Mouse (Mus musculus) gastrocnemius, postnatal 14 days (tissue): ENCODE measurements around the gene Ankrd39. TPM values are rescaled to one million over a fixed set of nuclear protein-coding genes. Genes with fewer than 3 reads are reported as not detected.

ENCODE experiments used
- DNase-seq: peaks from one replicate; pipeline ENCODE4 v3.0.0; 2021; ENCODE audit warnings: mixed read lengths
- intact Hi-C: fragments of 180-260 bp; cut with DNase I; formaldehyde crosslinking; loops from one replicate; pipeline ENCODE4 v1.15.1; 2025; ENCODE audit warnings: low total_unique reads
- total RNA-seq, 2 experiments: library from RNA; stranded (reverse); gene quantifications; 2 replicates each; pipeline ENCODE4 v1.2.3; 2021

Gene Ankrd39
- total RNA-seq, 2 experiments from 2014 or later: 5.7 to 9.6 TPM

DNA sequence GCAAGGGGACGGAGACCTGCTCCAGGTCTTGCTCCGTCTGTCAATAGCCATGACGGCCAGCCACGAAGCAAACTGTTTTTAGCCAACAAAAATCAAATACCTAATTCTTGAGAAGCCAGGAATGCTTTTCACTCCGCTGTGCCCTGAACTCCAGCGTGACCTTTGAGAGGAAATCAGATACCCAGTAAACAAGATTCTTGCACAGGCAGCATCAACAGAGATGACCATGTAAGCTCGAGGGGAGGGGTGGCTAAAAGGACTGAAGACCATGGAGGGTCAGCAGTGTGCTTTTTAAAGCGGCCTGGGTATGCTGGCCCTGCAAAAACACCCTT is 10.9 kb downstream of the Ankrd39 start:
- no peak for DNase-seq
- intact Hi-C loops: no loop called here

DNA sequence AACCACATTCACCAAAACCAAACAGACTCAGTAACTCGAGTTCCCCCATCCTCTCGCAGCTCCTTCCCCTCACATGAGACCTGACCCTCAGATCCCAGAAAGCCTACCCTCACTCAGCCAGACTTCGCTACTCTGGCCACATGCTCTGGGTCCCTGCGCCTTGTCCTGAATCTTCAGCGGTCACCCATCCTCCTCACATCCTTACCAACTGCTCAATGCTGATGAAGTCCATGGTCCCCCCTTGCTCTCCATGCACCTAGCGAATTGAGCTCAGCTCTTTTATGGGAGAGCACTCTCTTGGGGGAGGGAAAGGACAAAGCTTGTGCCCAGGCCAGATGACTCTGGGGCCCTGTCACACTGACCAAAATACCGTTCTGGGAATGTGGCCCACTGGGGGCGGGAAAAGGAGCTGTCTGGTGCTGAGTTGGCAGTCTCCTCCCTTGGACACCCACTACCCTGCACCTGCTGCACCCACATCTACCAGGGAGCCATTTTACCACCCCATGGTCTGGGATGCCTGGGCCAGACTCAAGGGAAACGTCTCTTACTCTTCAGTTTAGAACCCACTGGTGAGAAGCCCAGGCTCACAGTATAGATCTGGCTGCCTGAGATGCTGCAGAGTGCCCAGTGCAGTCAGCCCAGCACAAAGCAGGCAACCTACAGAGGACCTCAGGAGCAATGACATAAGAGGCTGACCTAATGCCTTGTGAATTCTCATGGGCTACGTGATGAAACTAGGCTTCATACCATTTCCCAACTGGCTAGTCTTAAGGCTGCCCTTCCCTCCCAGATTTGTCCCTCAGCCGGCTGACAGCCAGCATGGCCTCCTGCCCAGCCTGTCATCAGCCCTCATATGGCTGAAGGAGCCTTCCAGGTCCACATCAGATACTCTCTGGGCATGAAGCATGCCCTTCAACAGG is 11.5 kb downstream of the Ankrd39 start:
- intact Hi-C loops: no loop called here
- DNase-seq: peak; percentile 83

DNA sequence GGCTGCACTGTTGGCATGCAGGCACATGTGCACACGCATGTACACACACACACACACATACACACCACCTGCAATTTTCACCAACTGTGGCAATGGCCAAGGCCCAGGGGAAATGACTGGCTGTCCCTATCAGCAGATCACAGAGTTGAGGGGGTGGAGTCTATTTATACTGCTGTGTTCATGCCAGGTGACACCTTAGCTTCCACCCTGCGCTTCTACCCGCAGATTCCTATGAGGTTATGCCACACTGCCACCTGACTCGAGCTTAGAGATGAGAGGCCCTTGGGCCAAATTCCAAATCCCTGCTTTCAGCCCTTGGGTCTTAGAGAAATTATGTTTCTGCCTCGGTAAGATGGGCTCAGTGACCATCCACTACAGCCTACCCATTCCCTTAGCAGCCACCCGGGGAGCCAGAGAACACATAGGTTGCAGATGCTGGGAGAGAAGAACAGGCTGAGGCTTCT is 12.6 kb downstream of the Ankrd39 start:
- intact Hi-C loops: no loop called here
- no peak for DNase-seq

DNA sequence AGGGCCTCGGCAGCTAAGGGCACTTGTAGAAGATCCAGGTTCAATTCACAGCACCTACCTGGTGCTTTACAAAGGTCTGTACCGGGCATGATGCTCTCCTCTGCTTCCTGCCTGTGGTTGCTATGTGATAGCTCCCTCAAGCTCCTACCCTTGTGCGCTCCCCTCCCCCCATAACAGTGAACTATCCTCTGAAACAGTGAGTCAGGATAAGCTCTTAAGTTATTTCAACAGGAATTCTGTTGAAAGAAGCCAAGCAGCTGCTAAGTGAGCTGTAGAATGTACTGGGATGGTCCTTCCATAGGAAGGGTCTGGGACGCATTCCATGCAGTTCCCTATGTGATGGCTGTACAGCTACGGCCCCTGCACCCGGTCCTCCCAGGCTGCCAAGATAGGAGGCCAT is 13.7 kb downstream of the Ankrd39 start:
- intact Hi-C loops: no loop called here

GRCm38 (mm10) chr1:36531461-36531860 is 15.8 kb downstream of the Ankrd39 start:
- intact Hi-C loops: no loop called here
- DNase-seq: no peak

More for the DNA sequence above, 13.7 kb downstream of the Ankrd39 start:
- DNase-seq: no peak

DNA sequence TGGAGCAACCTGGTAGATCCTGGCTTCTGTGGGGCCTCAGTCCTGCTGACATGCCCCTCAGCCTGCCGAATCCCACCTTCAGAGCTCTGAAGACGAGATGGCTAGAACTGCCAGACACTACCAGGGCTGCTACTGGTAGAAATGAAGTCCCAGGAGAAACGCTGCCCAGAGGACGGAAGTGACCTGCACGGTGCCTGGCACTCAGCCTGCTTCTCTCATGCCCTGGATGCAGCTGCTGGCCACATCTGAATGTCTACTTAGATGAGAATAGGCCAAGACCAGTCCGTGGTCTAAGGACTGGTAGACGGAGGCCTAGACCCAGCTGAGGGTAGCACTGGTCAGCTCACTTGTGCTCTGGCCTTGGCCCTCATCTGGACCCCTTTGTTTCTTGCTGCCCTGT is 16.3 kb downstream of the Ankrd39 start:
- intact Hi-C loops: no loop called here
- DNase-seq: no peak

GRCm38 (mm10) chr1:36530485-36530884 is 16.8 kb downstream of the Ankrd39 start:
- DNase-seq: no peak
- intact Hi-C loops: no loop called here

DNA sequence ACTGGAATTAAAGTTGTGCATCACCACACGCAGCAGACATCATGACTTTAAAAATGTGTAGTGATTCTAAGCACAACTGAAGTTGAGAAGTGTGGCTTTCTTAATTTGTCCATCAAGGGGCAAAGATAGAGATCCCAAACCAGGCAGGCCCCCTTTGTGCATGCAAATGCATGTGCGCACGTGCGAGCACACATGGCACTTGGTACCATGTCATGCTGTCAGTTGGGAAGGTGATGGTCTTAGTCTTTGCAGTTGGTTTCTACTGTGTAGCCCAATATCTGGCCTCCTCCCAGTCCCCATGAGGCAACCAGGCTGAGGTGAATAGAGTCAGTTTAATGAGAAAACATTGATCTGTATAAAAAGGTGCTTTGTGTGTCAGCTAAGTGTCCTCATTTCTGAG is 17.4 kb downstream of the Ankrd39 start:
- intact Hi-C loops: no loop called here
- DNase-seq: no peak

DNA sequence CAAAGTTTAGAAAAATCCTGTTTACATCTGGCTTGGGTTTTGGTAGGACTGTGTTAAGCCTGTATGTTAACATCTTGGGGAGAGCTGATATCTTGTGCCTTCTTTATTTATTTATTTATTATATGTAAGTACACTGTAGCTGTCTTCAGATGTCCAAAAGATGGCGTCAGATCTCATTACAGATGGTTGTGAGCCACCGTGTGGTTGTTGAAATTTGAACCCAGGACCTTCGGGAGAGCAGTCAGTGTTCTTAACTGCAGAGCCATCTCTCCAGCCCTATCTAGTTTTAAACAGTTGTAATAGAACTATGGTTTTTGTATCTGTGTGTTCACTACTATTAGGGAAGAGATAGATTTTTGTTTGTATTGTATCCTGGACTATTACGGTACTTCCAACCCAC is 18.0 kb downstream of the Ankrd39 start:
- no peak for DNase-seq

DNA sequence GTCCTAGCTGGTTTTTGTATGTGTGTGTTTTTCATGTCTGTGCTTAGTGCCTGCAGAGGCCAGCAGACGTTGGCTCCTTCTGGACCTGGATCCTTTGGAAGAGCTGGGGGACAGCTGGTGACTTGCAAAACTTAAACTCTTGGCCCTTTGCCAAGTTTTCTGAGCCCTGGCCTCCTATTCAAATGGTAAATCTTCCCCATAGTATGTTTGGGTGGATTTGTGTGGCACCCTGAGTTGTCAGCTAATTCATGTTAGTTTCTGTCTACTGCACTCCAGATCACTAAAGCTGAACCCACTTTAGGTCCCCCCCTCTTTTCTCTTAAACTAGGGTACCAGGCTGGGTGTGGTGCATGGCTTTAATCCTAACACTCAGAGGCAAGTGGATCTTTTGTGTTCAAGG is 18.9 kb downstream of the Ankrd39 start:
- no peak for DNase-seq
- intact Hi-C loops: no loop called here

More for the DNA sequence above, 18.0 kb downstream of the Ankrd39 start:
- intact Hi-C loops: no loop called here

- intact Hi-C loops: no loop called here
- DNase-seq: no peak
Observed at GRCm38 (mm10) chr1:36526903-36527302, 20.3 kb downstream of the Ankrd39 start.

DNA sequence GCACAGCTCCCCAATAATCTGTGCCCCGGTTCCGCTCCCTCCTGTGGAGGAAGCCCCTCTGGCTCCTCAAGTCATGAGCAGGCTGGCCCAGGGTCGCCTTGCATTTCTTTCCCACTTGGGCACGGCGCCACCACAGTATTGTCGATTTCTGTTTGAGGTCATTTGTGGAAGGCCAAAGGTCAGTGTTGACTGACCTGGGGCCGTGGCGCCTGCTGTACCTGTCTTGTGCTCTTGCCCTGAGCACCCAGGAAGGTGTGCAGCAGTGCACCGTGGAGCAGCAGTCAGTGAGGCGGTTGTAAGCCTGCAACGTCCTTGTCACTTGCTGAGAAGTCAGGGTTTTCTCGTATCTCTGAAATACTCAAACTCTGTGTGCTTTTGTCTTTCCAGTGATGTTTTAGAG is 21.5 kb downstream of the Ankrd39 start:
- intact Hi-C loops: no loop called here
- no peak for DNase-seq

DNA sequence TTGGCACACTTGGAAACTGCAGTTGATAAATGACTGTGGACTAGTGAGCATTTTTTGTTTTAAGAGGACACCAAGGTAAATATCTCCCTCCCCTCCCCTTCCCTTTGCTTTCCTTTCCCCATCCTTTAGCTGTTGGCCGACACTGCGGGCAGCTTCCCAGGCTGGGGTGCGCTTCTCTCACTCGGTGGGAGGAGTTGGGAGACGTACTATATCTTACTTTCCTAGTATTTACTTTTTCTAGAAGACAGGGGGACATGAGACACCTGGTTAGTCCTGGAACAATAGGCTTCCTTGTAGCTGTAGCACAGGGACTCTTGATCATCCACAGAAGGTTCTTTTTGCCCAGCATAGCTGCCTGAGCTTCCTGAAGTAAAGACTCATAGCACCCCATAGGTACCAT is 23.2 kb downstream of the Ankrd39 start:
- intact Hi-C loops: no loop called here
- DNase-seq: no peak

- intact Hi-C loops: no loop called here
- peak; percentile 58 for DNase-seq
Observed at GRCm38 (mm10) chr1:36523332-36524013, 23.8 kb downstream of the Ankrd39 start.

DNA sequence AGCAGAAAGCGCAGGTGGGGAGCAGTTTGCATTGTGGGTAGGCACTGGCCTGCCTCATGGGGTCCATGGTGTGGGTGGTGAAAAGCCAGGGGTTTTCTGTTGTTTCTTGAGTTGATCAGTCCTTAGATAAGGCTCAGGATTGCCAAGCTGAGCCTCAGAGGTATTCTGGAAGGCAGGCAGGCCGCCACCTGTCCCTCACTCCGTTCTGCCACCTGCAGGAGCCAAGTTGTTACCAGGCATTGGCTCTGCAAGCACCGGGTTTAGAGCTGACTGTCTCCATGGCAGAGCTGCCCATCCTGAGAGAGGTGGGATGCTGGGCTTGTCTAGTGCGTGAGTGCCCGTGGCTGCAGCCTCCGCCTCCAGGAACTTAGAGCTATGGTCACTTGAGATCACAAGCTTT is 25.0 kb downstream of the Ankrd39 start:
- intact Hi-C loops: no loop called here
- DNase-seq: no peak

DNA sequence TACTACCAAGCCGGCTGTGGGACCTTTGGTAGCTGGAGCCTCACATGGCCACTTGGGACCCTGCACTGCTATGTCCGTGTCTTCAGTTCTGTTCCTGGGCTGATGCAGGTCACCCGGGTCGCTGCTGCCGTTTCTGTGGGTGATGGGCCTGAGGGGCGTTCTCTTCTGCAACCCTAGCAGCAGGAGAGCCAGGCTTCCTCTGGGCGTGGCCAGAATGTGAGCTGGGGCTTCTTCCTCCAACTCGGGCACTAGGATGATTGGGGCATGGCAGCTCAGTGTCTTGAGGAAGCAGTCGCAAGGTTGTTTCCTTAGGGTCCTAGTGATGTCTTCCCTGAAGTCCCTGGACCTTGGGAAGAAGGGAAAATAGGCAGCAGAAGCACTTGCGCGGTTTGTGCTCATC is 27.6 kb downstream of the Ankrd39 start:
- intact Hi-C loops: no loop called here
- DNase-seq: no peak

GRCm38 (mm10) chr1:36518259-36518658 is 29.0 kb downstream of the Ankrd39 start:
- no peak for DNase-seq
- intact Hi-C loops: no loop called here

DNA sequence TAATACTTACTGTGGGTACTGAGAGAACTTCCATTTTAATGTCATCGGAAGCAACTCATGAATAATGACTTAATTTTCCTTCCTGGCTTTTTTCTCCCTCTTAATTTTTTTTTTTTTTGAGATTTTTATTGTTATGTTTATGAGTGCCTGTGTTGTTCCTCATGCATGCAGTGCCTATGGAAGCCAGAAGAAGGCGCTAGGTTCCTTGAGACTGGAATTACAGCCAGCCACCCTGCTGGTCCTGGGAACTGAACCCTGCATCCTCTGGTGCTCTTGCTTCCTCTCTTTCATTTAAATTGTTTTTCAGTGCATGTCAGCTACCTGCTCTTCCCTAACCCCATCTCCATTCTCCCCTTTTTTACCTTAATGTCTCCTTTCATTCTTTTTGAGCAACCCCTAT is 33.5 kb downstream of the Ankrd39 start:
- intact Hi-C loops: no loop called here
- DNase-seq: no peak

GRCm38 (mm10) chr1:36513310-36513709 is 33.9 kb downstream of the Ankrd39 start:
- intact Hi-C loops: no loop called here

DNA sequence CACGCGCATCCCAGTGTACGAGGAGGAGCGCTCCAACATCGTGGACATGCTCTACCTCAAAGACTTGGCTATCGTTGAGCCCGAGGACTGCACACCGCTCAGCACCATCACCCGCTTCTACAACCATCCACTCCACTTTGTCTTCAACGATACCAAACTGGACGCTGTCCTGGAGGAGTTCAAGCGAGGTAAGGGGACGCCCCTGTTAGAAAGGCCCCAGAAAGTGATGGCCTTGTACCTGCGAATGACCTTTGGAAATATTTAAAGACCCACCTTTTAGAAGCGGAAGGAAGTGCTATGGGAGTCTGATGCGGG is 34.3 kb downstream of the Ankrd39 start:
- intact Hi-C loops: no loop called here

More at GRCm38 (mm10) chr1:36513310-36513709, 33.9 kb downstream of the Ankrd39 start:
- no peak for DNase-seq

More for the DNA sequence above, 34.3 kb downstream of the Ankrd39 start:
- no peak for DNase-seq
